Mouse (Mus musculus): ENCODE data around the gene Sgms1.
A peak's percentile ranks its signal among the peaks of the same experiment; 100 is the strongest.

Sgms1 gene

DNA sequence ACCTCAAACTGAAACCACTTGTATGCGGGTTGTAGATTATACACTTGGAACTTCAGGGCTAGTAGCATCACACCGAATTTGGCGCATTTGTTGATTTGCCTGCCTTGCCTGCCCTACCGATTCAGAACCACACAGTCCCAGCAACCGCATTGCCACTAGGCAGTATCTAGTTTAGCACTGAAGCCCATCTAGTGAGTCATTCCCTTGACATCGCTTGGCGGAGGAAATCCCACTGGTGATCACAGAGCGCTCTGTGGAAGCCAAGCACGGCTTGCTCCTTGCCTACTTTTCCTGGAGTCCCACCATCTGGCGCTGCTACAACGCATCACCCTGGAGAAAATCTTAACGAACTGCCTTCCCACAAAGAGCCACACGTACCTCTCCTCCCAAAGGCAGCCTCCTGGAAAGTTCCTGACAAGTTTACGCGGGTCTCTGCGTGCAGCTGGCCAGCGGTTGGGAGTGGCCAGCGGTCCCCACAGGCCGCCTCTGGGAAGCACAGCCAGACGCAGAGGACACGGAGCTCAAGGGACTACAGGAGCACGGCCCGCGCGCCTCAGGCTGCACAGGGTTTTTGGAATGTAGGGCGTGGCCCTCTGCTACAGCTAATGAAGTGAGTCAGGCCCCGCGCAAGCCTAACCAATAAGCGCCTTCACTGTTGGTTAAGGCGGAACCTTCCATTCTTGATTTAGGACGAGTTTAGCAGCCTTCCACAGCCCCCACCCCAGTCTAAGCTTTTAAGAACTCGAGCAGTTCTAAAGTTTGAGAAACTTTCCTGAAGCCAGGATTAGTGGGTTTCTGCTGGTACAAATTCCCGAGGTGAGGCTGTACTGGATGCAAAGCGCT lies 178.8 kb downstream of the Sgms1 start:
- DNase-seq (ENCODE audit: low spot score in 2 of 2) = peak; percentile 68

DNA sequence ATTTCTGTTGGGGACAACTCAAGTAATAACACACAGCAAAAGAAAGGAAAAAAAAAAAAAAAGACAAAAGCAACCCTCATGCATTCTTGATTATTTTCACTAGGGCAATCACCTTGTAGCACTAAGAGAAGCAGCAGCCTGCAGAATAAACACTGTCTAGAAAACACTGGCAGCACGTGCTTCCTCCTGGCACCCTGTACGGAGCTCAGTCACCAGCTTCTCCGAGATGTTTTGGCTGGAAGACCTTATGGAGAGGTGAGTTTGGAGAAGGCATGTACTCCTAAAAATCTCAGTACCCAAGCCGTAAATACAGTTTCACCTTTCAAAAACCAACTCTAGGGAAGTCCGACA lies 179.4 kb downstream of the Sgms1 start:
- no peak for DNase-seq (ENCODE audit: low spot score in 2 of 2)

DNA sequence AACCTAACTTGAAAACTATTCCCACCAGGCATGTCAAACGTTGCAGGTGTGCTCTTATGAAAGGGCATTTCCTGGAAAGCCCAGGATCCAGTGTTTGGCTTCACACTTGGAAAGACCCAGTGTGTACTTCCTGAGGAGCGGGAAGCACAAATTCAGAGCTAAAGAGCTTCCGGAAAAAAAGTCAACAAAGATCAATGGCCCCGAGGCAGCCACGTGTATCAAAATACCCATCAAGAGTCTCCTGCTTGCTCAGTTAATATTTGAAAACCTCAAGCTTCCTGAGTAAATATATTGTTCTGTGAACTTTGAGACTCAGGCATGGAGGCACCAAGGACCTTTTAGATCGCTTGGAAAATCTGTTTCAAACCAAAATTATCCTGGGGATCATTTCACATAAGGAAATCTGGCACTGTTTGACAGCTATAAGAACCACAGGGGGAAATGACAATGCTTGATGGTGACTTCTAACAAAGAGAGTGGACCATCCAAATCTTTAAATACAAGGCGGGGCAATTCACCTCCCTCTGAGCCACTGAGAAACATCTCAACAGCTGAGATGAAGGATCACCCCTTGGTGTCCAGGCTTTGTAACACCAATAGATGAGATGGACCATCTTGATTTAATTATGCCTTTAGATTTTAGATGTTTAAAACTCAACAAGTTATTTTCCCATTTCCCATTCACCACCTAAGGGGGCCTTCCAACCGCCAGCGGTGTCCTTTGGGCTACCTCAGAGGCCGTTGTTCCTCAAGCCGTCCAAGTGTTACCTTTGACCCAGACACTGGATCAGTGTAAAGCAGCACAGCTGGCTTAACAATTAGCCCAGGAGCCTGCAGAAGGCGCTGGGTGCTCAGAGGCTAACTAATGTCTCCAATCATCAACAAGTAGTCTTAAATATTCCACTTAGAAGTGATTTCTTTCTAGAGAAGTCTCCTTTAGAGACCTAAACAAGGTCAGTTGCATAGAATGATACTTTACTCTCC lies 187.1 kb downstream of the Sgms1 start:
- DNase-seq (ENCODE audit: low spot score in 2 of 2) = no peak

DNA sequence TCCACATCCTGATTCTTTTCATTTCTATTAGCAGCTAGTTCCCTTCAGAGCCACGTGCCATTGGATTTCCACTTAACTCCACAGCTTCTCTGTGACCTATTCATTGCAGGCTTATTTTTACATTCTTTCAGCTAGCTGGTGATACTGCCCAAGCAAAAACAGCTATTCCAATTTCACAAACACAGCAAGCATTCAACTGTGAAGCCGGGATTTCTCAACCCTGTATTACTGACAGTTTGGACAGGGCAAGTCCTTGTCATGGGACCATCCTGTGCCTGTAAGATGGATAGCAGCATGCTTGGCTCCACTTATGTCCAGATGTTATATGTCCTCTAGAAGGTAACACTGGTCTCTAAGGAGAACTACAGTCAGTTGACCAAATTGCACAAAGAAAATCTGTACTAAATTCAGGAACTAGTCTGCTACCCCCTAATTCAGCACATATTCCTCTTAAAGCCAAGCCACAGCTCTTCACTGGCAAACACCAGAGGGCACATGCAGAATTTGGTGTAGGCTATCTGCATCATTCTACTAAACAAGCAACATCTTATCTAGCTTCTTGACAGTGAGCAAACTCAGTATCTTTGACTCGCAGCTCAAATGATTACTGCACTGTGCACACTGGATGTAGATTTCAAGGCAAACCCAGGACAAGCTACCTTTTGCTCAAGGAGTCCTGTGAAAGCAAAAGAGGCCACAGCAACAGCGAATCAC lies 189.5 kb downstream of the Sgms1 start:
- DNase-seq (ENCODE audit: low spot score in 2 of 2) = no peak

DNA sequence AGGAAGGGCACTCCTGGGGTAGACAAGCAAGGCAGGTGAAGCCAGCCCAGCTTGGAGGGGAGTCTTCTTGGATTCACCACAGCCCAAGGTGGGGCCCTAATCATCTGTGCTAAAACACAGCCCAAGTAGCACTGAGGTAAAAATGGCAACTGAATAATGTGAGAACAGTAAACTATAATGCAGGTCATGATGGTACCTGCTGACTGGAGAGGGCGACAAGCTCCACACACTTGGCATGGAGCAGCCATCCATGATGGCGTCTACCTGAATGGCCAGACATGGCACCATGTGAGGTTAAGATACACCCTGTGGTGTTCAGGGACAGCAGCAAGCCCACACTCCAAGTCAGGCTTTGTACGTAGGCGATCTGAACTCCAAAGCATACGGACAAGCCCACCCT lies 190.4 kb downstream of the Sgms1 start:
- DNase-seq (ENCODE audit: low spot score in 2 of 2) = no peak

DNA sequence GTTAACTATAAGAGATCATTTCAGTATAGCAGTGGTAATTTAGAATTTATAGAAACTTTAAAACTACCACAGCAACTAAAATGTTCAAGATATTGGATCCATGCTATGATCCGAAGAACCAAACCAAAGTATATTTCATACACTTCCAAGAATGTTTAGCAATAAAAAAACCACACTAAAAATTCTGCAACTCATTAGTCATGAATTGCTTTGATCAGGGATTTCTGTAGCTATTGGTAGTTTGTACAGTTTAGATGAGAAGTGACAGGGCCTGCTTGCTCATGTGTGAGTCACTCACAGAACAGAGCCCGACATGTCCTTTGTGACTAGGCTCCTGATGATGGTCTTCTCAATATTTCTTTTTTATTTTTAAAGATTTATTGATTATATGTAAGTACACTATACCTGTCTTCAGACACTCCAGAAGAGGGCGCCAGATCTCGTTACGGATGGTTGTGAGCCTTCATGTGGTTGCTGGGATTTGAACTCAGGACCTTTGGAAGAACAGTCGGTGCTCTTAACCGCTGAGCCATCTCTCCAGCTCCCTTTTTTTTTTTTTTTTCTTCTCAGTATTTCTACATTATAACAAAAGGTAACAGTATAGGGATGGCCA lies 190.9 kb downstream of the Sgms1 start:
- DNase-seq (ENCODE audit: low spot score in 2 of 2) = no peak

DNA sequence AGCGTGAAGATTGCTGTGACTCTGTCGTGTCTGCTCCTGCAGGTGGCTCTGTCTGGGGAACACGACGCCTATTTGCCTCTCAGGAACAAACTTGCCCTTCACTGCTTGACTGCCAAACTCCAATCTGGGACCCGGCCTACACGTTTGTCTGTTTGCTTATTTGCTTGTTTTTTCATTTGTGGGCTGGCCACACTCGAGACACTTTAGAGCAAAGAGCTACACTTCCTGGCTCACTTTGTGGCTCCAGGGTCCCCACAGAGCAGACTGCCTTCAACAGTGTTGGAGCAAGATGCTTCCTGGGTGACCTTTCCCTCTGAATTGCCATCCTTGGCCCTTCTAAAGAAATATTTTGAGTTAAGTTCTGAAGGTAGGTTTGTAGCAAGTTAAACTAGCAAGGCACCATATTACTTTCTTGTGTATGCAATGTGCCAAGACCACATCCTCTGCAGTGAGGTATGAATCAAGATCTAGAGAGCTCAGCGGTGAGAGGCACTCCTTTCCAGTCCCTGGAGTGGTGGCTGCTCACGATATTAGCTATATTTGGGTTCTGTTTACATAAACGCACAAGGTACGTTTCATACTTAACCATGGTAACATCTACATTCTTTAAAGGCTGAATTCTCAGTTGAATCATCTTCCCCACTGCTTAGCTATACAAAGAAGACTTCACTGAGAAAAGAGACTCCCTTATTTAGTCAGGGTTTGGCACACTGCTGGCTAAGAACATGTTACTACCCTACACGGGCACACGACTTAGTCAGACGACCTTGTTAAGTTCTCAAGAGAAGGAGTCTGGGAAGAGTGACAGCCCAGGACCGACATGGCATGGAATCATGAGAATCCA lies 192.3 kb downstream of the Sgms1 start:
- DNase-seq (ENCODE audit: low spot score in 2 of 2) = no peak

DNA sequence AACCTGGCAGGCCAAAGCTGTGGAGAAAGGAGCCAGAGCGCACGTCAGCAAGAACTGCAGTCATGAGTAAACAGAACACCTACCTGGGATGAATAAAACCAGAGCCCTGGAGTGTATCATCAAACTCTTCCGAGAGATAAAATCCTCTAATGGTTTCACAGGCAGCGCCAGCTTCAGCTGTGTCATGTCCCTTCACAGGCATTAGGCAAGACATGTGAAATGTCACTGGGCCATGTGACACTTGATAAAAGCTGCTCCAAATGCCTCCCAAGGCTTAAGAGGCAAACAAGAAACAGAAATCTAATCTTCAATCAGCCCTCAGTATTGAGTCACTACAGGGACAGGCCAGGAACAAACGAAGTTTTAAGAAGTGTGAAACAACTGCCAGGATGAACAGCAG lies 193.3 kb downstream of the Sgms1 start:
- no peak for DNase-seq (ENCODE audit: low spot score in 2 of 2)

DNA sequence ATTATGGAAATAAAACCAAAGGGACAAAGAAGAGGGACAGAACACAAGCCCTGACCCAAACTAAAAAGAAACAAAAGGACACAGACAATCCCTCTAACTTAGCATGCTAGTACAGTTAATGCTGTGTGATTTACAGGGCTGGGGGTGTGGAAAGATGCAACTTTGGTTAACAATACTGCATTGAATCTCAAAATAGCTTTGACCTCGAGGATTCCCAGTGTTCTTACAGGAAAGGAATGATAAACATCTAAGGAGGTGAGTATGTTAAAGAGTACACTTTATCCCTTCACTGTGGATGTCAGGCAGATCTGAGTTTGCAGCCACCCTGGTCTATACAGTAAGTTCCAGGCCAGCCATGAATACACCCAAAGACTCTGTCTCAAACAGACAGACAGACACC lies 194.7 kb downstream of the Sgms1 start:
- no peak for DNase-seq (ENCODE audit: low spot score in 2 of 2)

DNA sequence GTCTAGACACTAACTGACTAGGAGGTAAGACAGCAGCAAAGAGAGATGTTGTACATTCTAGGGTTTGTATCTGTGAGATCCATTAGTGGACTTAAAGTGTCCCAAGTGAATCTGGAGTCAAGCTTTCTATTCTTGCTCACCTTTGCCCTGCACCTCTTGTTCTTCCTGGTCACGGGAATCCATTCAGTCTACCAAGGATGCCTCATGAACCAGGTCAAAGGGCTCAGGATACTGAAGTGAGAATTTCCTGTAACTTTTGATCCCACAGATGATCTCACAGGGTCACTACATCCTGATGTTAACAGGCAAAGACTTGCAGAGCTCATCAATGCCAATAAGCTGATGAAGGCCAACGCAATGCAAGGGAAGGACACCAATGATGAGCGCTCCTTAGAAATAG lies 195.4 kb downstream of the Sgms1 start:
- DNase-seq (ENCODE audit: low spot score in 2 of 2) = no peak

DNA sequence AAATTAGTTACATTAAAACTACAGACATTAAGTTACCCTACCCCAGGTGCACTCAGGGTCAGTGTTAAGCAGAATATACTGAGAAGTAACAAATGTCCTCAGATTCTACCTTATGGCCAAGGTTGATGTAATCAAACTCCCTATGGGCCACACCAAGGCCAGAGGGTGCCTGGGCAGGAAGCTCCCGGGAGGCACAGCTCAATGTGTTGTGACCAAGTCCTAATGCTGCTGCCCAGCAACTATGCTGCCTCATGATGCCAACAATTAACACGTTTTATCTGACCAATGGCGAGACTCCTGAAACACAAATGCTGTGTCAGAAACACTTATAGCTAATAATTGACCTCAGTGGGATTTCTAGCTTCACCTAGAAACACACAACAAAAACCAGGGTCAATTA lies 197.9 kb downstream of the Sgms1 start:
- no peak for DNase-seq (ENCODE audit: low spot score in 2 of 2)

DNA sequence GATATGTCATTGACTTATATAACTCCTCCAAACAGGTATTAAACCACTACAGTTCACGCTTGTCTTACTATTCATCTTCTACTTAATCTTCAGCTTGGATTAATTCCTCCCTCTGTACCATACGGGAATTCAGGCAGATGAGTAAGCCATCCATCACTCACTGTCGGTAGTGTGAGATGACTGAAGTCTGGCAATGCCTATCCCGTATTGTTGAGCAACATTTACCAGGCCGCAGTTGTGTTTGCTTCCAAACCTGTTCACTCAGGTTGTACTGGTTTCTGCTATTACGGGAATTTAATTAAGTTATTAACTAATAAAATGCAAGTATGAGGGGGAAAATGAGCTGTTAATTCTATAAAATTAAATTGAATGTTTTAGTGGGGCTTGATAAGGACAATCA lies 199.6 kb downstream of the Sgms1 start:
- no peak for DNase-seq (ENCODE audit: low spot score in 2 of 2)

DNA sequence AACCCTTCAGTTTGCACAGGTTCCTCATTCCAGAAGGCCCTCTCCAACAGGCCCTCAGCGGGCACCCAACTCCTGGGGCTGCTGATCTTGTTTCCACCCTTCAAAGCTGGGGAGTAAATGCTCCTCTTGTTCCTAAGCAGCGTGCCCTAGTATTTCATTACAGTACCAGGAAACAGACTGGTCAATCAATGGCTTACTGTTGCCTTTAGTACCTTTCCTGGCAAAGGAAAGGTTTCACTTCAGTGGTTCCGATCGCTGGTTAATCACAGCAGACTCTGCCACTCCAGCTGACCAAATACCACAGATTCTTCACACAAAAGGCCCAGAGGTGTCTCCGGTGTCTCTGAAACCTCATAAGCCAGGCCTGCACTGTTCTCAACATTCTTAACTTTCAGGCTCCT lies 200.5 kb downstream of the Sgms1 start:
- no peak for DNase-seq (ENCODE audit: low spot score in 2 of 2)

DNA sequence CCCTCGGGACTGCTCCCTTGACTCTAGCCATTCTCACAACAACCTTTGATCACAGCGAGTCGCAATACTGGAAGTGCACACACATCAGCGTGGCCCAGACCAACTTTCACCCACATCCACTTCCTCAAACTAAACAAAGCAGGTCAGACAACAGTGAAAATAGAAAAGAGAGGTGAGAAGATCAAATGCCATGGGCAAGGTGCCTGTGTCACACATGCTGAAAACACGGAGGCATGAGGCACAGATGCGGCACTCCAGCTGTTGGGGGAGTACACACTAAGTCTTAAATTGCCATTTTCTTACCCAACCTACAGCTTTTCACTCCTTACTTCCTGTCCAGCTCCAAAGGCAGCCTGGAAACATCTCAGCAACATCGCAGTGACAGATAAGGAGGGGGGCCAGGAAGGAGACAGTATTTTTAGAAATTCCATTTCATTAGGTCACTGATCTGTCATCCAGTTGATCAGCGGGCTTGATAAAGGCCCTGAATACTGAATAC lies 202.9 kb downstream of the Sgms1 start:
- DNase-seq (ENCODE audit: low spot score in 2 of 2) = no peak

DNA sequence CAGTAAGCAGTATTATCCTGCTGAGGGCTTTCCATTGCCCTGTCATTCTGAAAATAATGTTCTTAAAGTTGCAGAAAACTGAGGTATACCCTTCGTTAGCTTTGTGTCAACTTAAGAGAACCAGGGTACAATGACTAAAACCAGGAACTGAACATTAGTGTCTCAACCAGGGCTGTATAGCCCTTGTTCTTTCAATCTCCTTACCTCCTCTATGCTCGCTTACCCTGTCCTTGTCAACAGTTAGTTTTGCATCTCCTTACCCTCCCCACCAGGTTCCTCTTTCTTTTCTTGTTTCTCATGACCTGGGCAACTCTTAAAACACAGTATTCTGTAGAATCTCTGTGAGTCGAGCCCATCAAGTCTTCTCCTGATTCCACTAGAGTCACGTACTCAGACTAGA lies 206.5 kb downstream of the Sgms1 start:
- no peak for DNase-seq (ENCODE audit: low spot score in 2 of 2)

DNA sequence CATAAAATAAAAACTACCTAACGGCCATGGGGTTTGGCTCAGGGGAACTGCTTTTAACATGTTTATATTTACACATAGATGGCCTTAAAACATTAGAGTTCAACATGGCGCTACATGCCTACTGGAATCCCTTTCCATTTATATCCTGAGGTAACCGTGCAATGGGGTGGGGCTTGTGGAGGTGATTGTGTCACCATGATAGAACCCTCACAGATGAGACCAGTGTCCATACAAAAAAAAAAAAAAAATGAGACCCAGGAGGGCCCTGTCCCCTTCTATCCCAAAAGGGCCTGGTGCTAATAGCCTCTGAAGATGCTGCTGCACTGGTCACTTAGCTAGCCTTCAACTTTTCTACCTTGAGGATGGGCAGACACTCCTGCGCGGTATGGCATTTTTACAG lies 207.0 kb downstream of the Sgms1 start:
- no peak for DNase-seq (ENCODE audit: low spot score in 2 of 2)

DNA sequence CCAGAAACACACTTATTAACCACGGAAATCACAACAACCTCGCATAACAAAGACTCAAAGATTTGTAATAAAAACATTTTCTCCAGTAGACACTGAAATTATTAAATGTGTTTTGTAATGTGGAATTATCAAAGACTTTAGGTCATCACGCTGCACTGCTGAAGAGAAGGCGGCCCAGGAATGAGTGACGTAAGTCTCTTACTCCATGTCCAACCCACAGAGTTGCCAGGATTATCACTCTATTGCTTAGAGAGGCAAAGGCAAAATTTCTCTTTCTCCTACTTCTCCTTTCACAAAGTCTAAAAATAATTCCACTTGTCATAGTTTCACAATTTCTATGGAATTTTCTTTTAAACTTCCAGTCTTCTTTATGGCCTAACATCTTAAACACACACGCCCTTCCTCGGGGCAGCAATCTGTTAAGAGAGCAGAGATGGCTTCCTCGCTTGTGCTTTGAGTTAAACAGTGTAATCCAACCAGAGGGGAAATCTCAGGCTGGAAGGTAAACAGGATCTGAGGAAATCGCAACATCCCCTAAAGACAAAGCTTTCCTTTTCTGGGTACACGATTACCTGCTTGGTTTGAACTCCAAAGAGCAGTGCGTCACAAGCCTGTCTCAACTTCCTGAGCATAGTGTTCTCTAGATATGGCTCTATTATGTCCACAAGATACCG lies 207.7 kb downstream of the Sgms1 start:
- DNase-seq (ENCODE audit: low spot score in 2 of 2) = no peak

DNA sequence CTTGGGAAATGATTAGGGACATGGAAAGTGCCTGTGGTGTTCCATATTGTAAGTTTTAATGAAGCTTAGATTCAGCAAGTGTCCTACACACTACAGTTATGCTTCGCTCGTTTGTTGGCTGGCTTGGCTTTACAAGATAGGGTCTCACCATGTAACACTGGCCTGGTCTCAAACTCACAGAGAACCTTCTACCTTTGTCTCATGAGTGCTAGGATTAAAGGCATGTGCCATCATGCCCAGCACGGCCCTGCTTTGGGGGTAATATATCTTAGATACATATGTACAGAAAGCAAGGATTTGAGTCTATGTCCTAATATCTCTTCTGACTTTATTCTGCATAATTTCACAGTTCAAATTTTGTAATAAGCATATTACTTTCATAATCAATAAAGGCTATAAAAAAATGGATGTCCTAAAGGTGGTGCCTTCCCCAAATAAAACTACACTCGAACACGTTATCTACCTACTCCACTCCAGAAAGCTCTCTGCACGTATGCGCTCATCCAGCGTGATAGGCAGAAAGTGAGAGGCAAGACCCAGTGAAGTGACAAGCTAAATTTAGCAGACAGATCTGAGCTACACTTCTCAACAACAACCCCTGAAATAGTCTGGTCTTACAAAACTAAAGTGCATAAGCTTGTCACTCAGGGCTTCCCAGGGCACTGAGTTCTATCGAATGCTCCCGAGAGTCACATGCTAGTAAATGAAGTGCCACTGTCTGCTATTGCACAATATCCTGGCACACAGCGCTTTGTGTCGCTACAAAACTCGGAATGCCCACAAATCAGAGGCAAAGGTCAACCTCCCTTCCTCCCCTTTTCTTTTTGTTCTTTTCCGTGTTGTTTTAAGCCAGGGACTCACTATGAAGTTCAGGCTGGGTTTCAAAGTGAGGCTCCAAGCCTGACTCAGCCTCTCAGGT lies 208.5 kb downstream of the Sgms1 start:
- no peak for DNase-seq (ENCODE audit: low spot score in 2 of 2)

DNA sequence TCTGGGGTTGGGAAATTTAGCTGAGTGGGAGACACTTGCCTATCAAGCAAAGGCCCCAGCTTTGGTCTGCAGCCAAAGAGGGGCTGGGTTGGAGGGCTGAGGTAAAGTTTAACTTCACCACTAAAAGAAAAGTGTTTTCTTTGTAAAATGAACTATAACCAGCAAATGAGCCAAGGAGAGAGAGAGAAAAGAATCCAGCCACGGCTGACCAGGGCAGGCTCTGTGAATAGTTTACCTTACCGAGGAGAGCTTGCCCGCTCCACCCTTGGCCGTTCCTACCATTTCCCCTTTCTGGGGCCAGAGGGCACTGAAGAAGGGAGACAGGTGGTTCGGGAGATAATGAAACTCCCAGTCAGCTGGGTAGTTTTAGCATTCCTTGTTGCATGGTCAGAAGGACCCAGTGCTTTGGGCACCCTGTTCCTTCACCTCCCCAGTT lies 209.5 kb downstream of the Sgms1 start:
- no peak for DNase-seq (ENCODE audit: low spot score in 2 of 2)
